Mouse (Mus musculus): ENCODE data around the gene Krt80. TPM values are rescaled to one million over a fixed set of nuclear protein-coding genes. Genes with fewer than 3 reads are reported as not detected.

Gene Krt80
- polyA plus RNA-seq, 1 experiment from 2014 or later = 6.9 TPM

DNA sequence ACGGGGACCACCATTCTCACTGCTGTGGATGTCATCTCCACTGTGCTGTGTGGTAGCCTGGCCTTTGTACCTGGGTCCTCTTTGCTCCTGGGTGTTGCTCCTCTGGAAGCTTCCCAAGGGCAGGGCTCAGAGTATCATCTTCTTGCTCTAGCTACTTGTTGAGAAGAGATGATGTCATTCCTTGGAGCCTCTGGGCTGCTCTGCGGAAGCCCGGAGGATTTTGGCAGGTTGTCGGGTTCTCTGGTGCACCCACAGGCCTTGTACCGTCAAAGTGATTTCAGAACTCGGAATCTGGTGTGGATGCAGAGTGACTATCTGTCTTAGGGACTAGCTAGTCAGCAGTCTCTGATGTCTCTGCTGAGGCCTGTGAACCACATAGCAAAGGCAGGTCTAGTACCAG, 15.1 kb upstream of the Krt80 start:
- H3K27ac ChIP-seq (replicated peaks in 1 of 2; ENCODE audit: control insufficient read depth in 1 of 2, insufficient read depth in 1 of 2, low read depth in 2 of 2, low read length in 2 of 2) = no peak overlapping the region
- no peak overlapping the region for H3K4me2 ChIP-seq (ENCODE audit: low read length)
- H3K4me1 ChIP-seq (ENCODE audit: control insufficient read depth in 2 of 2, insufficient read depth in 2 of 2, low read length in 2 of 2) = peaks cover 27 to 47% of the 10 kb centered on the region in 2 experiments
- H3K27me3 ChIP-seq (ENCODE audit: control insufficient read depth, insufficient read depth, low read length) = no peaks in the 10 kb centered on the region
- ATAC-seq (ENCODE audit: insufficient number of reproducible peaks, insufficient read depth, low FRiP score, low read depth) = no peak
- 65% methylated on average over 6 of the region's 6 CpGs for WGBS
- H3K4me3 ChIP-seq (ENCODE audit: control insufficient read depth in 1 of 2, insufficient read depth in 1 of 2, low read depth in 1 of 2, low read length in 2 of 2) = no peak overlapping the region
- H3K36me3 ChIP-seq (ENCODE audit: control insufficient read depth, insufficient read depth, low read length) = no peaks in the 10 kb centered on the region
- H3K9me3 ChIP-seq (ENCODE audit: control insufficient read depth, low read length) = no peaks in the 10 kb centered on the region
- H3K9ac ChIP-seq (ENCODE audit: low read length) = no peak overlapping the region

DNA sequence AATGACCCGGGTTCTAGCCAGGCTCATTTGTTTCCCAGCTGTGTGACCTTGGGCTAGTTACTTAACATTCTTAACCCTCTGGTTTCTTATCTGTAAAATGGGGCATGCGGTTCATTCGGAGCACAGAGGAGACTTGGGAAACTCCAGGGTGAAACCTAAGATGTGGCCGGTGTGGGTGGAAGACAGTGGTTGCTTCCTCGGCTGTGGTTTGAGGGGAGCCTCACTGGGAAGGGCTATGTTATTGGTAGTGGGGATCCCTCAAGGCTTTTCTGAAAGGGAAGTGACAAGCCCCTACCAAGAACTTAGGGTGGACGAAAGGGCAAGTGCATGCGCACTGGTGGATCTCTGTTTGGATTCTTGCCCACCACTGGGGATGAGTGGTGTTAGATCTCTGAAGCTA, 14.6 kb upstream of the Krt80 start:
- Histone ChIP-seq H3K4me1 (ENCODE audit: control insufficient read depth in 2 of 2, insufficient read depth in 2 of 2, low read length in 2 of 2) (peaks cover 27 to 47% of the 10 kb centered on the region in 2 experiments), H3K4me3 (ENCODE audit: control insufficient read depth in 1 of 2, insufficient read depth in 1 of 2, low read depth in 1 of 2, low read length in 2 of 2) (no peak overlapping the region), H3K27me3 (ENCODE audit: control insufficient read depth, insufficient read depth, low read length) (no peaks in the 10 kb centered on the region), H3K27ac (replicated peaks in 1 of 2; ENCODE audit: control insufficient read depth in 1 of 2, insufficient read depth in 1 of 2, low read depth in 2 of 2, low read length in 2 of 2) (no peak overlapping the region), H3K4me2 (ENCODE audit: low read length) (no peak overlapping the region), H3K36me3 (ENCODE audit: control insufficient read depth, insufficient read depth, low read length) (no peaks in the 10 kb centered on the region), H3K9me3 (ENCODE audit: control insufficient read depth, low read length) (no peaks in the 10 kb centered on the region), H3K9ac (ENCODE audit: low read length) (no peak overlapping the region)
- no peak for ATAC-seq (ENCODE audit: insufficient number of reproducible peaks, insufficient read depth, low FRiP score, low read depth)
- WGBS = 71% methylated on average over 7 of the region's 7 CpGs

DNA sequence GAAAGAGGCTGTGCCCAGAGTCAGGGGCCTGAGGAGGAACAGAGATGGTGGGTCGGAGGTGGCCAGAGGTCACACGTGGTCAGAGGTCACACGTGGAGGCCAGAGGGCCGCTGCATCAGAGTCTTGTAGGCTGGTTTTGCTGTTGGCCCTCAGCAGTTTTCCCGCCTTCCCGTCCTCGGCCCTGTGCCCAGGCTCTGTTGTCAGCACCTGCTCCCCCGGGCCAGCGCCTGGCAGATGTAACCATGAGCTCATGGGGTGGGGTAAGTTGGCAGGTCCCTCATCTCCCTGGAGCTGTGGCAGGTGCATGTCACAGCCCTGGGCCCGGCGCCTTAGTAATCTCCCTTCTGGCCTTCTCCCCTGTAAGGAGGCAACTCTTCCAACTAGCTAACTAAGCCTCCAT, 12.8 kb upstream of the Krt80 start:
- Histone ChIP-seq H3K36me3 (ENCODE audit: control insufficient read depth, insufficient read depth, low read length) (no peaks in the 10 kb centered on the region), H3K4me2 (ENCODE audit: low read length) (no peak overlapping the region), H3K4me3 (ENCODE audit: control insufficient read depth in 1 of 2, insufficient read depth in 1 of 2, low read depth in 1 of 2, low read length in 2 of 2) (no peak overlapping the region), H3K27me3 (ENCODE audit: control insufficient read depth, insufficient read depth, low read length) (no peaks in the 10 kb centered on the region), H3K27ac (replicated peaks in 1 of 2; ENCODE audit: control insufficient read depth in 1 of 2, insufficient read depth in 1 of 2, low read depth in 2 of 2, low read length in 2 of 2) (no peak overlapping the region), H3K9me3 (ENCODE audit: control insufficient read depth, low read length) (no peaks in the 10 kb centered on the region), H3K9ac (ENCODE audit: low read length) (no peak overlapping the region), H3K4me1 (ENCODE audit: control insufficient read depth in 2 of 2, insufficient read depth in 2 of 2, low read length in 2 of 2) (peaks cover 20 to 38% of the 10 kb centered on the region in 2 experiments)
- no peak for ATAC-seq (ENCODE audit: insufficient number of reproducible peaks, insufficient read depth, low FRiP score, low read depth)
- WGBS = 70% methylated on average over 11 of the region's 11 CpGs

DNA sequence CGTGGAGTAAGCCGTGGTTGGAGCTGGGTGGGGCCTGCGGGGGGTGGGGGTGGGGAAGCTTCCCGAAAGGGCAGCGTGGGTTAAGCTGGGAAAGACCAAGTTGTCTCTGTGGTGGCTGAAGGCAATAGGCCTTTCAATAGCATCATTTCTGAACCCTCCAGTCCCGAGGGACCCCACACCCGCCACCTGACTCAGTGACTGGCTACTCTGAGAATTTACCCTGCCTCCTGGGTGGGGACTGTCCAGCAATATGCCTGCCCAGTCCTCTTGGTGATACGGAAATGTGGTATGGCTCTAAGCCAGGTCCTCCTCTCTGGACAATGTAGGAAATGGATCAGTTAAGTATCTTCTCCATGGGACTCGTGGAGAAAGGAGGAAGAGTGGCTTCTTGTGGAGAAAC, 11.8 kb upstream of the Krt80 start:
- Histone ChIP-seq H3K27ac (replicated peaks in 1 of 2; ENCODE audit: control insufficient read depth in 1 of 2, insufficient read depth in 1 of 2, low read depth in 2 of 2, low read length in 2 of 2) (no peak overlapping the region), H3K4me2 (ENCODE audit: low read length) (peak overlapping the region; percentile 15; the same call in 1 of the 2 replicates), H3K9ac (ENCODE audit: low read length) (no peak overlapping the region; the same call in 1 of the 2 replicates), H3K27me3 (ENCODE audit: control insufficient read depth, insufficient read depth, low read length) (no peaks in the 10 kb centered on the region), H3K4me3 (ENCODE audit: control insufficient read depth in 1 of 2, insufficient read depth in 1 of 2, low read depth in 1 of 2, low read length in 2 of 2) (no peak overlapping the region), H3K9me3 (ENCODE audit: control insufficient read depth, low read length) (no peaks in the 10 kb centered on the region), H3K4me1 (ENCODE audit: control insufficient read depth in 2 of 2, insufficient read depth in 2 of 2, low read length in 2 of 2) (peaks cover 24 to 38% of the 10 kb centered on the region in 2 experiments), H3K36me3 (ENCODE audit: control insufficient read depth, insufficient read depth, low read length) (no peaks in the 10 kb centered on the region)
- 38% methylated on average over 9 of the region's 9 CpGs for WGBS
- no peak for ATAC-seq (ENCODE audit: insufficient number of reproducible peaks, insufficient read depth, low FRiP score, low read depth)

DNA sequence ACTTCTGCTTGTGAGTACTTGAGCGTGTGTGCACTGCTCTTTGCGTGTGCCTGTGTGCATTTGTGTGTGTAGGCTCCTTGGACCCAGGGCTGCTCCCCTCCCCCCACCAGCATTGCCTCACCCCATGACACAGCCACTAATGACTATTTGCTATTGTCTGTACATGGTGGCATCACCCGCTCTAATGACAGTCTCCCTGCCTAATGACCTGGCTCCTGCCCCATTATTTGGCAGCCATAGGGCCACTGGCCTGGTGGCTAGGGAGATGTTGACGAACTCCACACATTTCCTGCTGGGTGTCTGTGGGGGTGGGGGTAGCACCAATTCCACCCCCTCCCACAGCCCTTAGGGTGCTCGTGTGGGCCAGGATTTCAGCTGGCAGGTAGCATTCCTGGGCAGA, 8.7 kb upstream of the Krt80 start:
- WGBS = 92% methylated on average over 5 of the region's 5 CpGs
- peaks cover 39 to 45% of the 10 kb centered on the region in 2 experiments for H3K4me1 ChIP-seq (ENCODE audit: control insufficient read depth in 2 of 2, insufficient read depth in 2 of 2, low read length in 2 of 2)
- H3K4me3 ChIP-seq (ENCODE audit: control insufficient read depth in 1 of 2, insufficient read depth in 1 of 2, low read depth in 1 of 2, low read length in 2 of 2) = no peak overlapping the region
- H3K36me3 ChIP-seq (ENCODE audit: control insufficient read depth, insufficient read depth, low read length) = no peaks in the 10 kb centered on the region
- ATAC-seq (ENCODE audit: insufficient number of reproducible peaks, insufficient read depth, low FRiP score, low read depth) = no peak
- no peak overlapping the region for H3K9ac ChIP-seq (ENCODE audit: low read length)
- no peak overlapping the region for H3K4me2 ChIP-seq (ENCODE audit: low read length)
- no peak overlapping the region for H3K27ac ChIP-seq (replicated peaks in 1 of 2; ENCODE audit: control insufficient read depth in 1 of 2, insufficient read depth in 1 of 2, low read depth in 2 of 2, low read length in 2 of 2)
- no peaks in the 10 kb centered on the region for H3K9me3 ChIP-seq (ENCODE audit: control insufficient read depth, low read length)
- no peaks in the 10 kb centered on the region for H3K27me3 ChIP-seq (ENCODE audit: control insufficient read depth, insufficient read depth, low read length)

DNA sequence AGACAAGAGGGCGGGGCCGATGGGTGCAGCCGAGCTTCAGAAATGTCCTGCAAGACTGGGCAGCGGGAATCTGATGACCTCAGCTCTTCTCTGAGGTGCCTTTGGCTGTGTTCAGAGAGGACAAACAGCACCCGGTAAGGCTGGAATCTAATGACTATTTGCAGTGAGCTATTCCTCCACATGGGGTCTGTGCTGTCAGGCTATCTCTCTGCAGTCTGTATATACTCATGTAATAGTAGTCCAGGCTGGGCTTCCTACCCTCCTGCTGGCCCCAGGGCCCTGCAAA, 6.8 kb upstream of the Krt80 start:
- Histone ChIP-seq H3K4me2 (ENCODE audit: low read length) (no peak overlapping the region), H3K4me3 (ENCODE audit: control insufficient read depth in 1 of 2, insufficient read depth in 1 of 2, low read depth in 1 of 2, low read length in 2 of 2) (no peak overlapping the region), H3K27ac (replicated peaks in 1 of 2; ENCODE audit: control insufficient read depth in 1 of 2, insufficient read depth in 1 of 2, low read depth in 2 of 2, low read length in 2 of 2) (no peak overlapping the region), H3K36me3 (ENCODE audit: control insufficient read depth, insufficient read depth, low read length) (no peaks in the 10 kb centered on the region), H3K4me1 (ENCODE audit: control insufficient read depth in 2 of 2, insufficient read depth in 2 of 2, low read length in 2 of 2) (peaks cover 50 to 52% of the 10 kb centered on the region in 2 experiments), H3K27me3 (ENCODE audit: control insufficient read depth, insufficient read depth, low read length) (no peaks in the 10 kb centered on the region), H3K9ac (ENCODE audit: low read length) (no peak overlapping the region), H3K9me3 (ENCODE audit: control insufficient read depth, low read length) (no peaks in the 10 kb centered on the region)
- ATAC-seq (ENCODE audit: insufficient number of reproducible peaks, insufficient read depth, low FRiP score, low read depth) = no peak
- WGBS = 42% methylated on average over 5 of the region's 5 CpGs

DNA sequence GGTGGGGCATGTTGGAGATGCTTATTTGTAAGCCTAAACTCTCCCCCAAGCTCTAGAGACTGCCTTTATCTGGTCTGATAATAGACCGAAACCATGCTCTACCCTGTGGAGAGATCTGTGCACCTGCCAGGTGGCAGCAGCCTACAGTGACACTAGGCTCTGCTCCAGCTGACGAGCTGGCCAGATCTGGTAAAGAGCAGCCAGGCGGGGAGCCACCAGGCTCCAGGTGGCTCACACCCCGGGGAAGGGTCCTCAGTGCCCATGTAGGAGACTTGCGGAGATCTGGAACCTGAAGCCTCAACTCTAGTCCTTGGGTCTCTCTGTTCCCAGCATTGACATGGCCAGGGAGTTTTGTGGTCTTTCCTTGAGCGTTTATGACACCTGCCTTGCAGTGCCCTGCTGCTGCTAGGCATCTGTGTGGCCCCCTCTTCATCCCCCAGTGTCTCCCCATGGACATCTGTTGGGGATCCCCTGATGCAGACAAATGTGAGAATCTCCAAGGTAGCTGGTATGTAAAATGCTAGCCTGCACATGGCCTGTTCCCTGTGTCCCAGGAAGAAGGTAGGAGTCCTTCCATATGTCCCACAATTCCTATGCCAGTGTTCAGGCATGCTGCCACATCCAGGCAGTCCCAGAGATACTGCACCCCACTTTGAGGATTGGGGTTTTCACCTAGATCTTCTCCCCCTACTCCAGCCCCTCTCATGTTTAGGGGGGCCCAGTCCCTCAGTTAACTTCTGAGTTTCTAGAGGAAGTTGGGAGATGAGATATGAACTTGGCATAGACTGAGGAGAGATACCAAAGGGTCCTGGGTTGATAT, 6.2 kb upstream of the Krt80 start:
- no peak overlapping the region for H3K9ac ChIP-seq (ENCODE audit: low read length)
- whole genome bisulfite sequencing = 63% methylated on average over 6 of the region's 6 CpGs

DNA sequence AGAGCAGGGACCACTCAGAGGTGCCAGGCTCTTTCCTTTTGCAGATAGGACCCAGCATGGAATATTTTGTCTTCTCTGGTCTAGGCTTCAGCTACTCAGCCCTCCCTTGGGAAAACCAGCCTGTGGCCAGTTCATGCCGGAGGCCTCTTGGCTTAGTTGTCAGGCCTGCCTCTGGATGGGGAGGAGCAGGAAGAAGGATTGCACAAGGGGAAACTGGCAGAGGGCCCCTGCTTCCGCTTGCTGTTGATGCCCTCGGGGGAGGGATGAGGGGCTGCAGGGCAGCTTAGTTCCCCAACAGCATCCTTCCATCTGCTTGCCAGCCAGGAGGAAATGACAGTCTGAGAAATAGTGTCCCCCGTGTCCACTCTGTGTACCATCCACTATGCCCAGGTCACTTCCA, 4.9 kb upstream of the Krt80 start:
- peaks cover 58% of the 10 kb centered on the region in 2 experiments for H3K4me1 ChIP-seq (ENCODE audit: control insufficient read depth in 2 of 2, insufficient read depth in 2 of 2, low read length in 2 of 2)
- H3K36me3 ChIP-seq (ENCODE audit: control insufficient read depth, insufficient read depth, low read length) = no peaks in the 10 kb centered on the region
- 70% methylated on average over 4 of the region's 4 CpGs for WGBS
- ATAC-seq (ENCODE audit: insufficient number of reproducible peaks, insufficient read depth, low FRiP score, low read depth) = no peak
- no peaks in the 10 kb centered on the region for H3K9me3 ChIP-seq (ENCODE audit: control insufficient read depth, low read length)
- H3K4me2 ChIP-seq (ENCODE audit: low read length) = no peak overlapping the region
- no peak overlapping the region for H3K4me3 ChIP-seq (ENCODE audit: control insufficient read depth in 1 of 2, insufficient read depth in 1 of 2, low read depth in 1 of 2, low read length in 2 of 2)
- no peak overlapping the region for H3K27ac ChIP-seq (replicated peaks in 1 of 2; ENCODE audit: control insufficient read depth in 1 of 2, insufficient read depth in 1 of 2, low read depth in 2 of 2, low read length in 2 of 2)
- H3K9ac ChIP-seq (ENCODE audit: low read length) = no peak overlapping the region
- no peaks in the 10 kb centered on the region for H3K27me3 ChIP-seq (ENCODE audit: control insufficient read depth, insufficient read depth, low read length)

More for the DNA sequence above, 6.2 kb upstream of the Krt80 start:
- Histone ChIP-seq H3K4me2 (ENCODE audit: low read length) (no peak overlapping the region), H3K27ac (replicated peaks in 1 of 2; ENCODE audit: control insufficient read depth in 1 of 2, insufficient read depth in 1 of 2, low read depth in 2 of 2, low read length in 2 of 2) (no peak overlapping the region), H3K9me3 (ENCODE audit: control insufficient read depth, low read length) (no peaks in the 10 kb centered on the region), H3K4me3 (ENCODE audit: control insufficient read depth in 1 of 2, insufficient read depth in 1 of 2, low read depth in 1 of 2, low read length in 2 of 2) (no peak overlapping the region), H3K4me1 (ENCODE audit: control insufficient read depth in 2 of 2, insufficient read depth in 2 of 2, low read length in 2 of 2) (peaks cover 50 to 53% of the 10 kb centered on the region in 2 experiments), H3K36me3 (ENCODE audit: control insufficient read depth, insufficient read depth, low read length) (no peaks in the 10 kb centered on the region), H3K27me3 (ENCODE audit: control insufficient read depth, insufficient read depth, low read length) (no peaks in the 10 kb centered on the region)
- no peak for ATAC-seq (ENCODE audit: insufficient number of reproducible peaks, insufficient read depth, low FRiP score, low read depth)

All from heart, embryonic 14.5 days (tissue).